Mouse (Mus musculus) fibroblast of lung, adult 2 months (primary cell): ENCODE measurements around the gene Gm1113.

Source experiments
- DNase-seq: peaks from one replicate; pipeline ENCODE4 v3.0.0-alpha.2; 2011; ENCODE audit warnings: low read depth

The Gm1113 gene

GRCm38 (mm10) chr9:35523941-35524411 lies 5.9 kb upstream of the Gm1113 start:
- DNase-seq = peak; percentile 71

DNA sequence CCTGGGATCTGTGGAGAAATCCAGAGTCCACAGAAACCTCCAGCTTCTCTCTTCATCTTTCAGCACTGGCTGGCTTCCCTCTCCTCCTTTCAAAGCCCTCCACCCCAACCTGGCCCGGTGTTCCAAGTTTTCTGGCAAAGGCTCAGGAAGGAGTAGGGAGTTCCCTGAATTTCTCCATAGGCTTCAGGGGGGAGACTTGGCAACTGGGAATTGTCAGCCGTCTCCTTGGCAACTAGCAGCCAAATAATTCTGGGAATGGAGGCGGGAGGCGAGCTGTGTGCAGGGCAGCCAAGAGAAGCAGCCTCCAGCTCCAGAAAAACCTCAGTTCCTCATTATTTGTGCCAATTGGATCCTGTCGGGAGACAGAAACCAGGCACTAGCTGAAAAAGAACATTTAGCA lies 5.5 kb upstream of the Gm1113 start:
- DNase-seq = peak; percentile 88

GRCm38 (mm10) chr9:35522821-35523515 lies 4.9 kb upstream of the Gm1113 start:
- no peak for DNase-seq

DNA sequence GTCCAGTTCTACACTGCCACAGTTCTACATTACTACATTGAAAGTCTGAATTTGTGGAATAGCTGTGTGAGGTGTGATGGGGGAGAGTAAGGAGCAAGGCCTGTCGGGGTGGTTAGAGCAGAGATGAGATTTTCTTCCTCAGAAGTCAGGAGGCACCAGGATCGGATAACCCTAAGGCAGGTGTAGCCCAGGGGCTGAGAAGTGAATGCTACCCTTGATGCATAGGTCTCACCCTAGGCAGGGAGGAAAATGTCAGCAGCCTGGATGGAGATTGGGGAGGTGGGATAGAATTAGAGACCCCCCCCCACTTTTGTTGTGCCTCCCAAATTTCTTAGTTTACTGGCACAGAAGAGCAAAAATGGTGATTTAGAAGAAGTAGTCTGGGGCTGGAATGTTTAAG lies 4.2 kb upstream of the Gm1113 start:
- no peak for DNase-seq

- no peak for DNase-seq
These were observed 2.7 kb upstream of the Gm1113 start for GRCm38 (mm10) chr9:35520631-35521348.

DNA sequence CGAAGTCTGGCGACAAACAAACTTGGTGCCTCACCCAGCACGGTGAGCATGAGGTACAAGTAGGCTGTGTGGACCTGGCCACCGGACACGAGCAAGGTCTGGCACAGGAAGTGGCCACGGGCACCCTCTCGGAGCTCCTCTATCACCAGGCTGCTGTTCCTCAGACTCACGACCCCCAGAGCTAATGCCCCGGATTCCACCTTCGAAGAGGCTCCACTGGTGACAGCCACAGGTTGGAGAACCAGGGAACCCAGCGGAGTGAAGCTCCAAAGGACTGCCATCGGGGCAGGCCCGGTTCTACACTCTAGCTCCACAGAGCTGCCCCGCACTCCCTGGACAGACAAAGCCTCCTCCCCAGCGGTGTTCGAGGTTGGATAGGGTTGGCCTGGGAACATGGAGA lies 1.4 kb downstream of the Gm1113 start:
- DNase-seq = no peak

DNA sequence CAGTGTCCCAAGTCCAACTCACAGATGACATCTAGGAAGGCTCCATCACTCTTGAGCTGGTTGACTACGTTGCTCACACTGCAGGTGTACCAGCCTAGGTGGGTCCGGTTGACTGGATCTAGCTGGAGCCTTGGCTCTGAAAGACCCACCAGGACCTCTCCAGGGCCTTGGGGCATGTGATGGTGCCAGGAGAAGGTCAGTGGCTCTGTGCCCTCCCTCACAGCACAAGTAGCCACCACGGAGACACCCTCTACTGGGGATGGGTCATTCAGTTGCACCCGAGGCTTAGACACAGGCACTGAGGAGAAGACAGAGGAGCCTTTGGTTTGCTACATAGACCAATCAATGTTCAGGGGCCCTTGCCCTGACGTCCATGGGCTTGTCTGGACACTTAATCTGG lies 1.9 kb downstream of the Gm1113 start:
- DNase-seq = no peak

GRCm38 (mm10) chr9:35513900-35514299 lies 4.2 kb downstream of the Gm1113 start:
- DNase-seq = no peak

GRCm38 (mm10) chr9:35508234-35508633 lies 9.8 kb downstream of the Gm1113 start:
- peak; percentile 91 for DNase-seq

GRCm38 (mm10) chr9:35502361-35503000 lies 15.6 kb downstream of the Gm1113 start:
- no peak for DNase-seq

- no peak for DNase-seq
These were observed 18.1 kb downstream of the Gm1113 start for GRCm38 (mm10) chr9:35499946-35500345.

GRCm38 (mm10) chr9:35495471-35495870 lies 22.6 kb downstream of the Gm1113 start:
- no peak for DNase-seq

DNA sequence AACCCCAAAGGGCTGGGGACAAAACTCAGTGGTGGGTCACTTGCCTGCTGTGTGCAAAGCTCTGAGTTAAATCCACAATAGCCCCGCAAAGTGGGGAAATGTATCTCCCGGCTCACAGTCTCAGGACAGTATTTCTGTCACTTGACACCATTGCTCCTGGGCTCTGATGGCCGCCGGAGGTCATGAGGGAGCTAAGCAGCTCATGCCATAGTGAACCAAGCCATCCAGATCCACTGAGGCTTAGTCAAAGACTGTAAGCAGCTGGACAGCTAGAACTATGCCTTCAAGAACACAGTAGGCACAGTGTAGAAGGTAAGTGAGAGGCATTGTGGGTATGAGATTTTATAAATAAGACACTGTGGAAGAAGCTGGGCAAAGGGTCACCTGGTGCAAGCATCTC lies 23.1 kb downstream of the Gm1113 start:
- DNase-seq = no peak

GRCm38 (mm10) chr9:35493733-35494092 lies 24.4 kb downstream of the Gm1113 start:
- no peak for DNase-seq

GRCm38 (mm10) chr9:35493033-35493732 lies 24.9 kb downstream of the Gm1113 start:
- no peak for DNase-seq

DNA sequence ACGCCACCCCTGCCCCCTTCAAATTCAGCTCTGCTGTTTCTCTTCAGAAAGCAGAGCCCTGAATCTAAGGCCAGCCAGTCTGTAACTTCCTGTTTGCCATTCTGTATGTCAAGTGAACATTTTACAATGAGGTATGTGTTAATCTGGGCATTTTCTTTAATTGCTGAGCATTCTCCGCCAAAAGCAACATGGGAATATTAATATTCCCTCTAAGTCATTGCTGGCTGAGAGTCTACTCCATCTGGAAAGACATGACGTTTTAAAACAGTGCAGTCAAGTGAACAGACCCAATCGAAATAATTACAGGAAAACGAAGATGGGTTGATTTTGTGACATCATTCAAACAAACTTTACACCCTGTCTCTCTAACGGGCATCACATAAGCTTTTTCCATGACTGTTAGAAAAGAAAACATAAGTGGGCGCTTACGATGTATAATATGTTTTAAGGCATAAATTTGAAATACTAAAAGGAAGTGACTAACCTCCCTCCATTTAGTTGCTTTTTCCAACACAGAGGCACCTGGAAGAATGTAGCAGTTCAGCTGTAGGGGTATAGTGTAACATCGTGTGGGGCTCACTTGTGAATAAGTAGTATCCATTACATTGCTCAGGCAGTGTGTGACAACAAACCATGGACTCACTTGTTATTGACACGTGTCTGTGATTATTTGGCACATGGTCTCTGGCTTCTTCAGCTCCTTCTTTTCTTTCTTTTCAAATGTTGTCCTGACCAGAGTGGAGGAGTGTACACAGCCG lies 26.8 kb downstream of the Gm1113 start:
- DNase-seq = no peak

GRCm38 (mm10) chr9:35488496-35488895 lies 29.6 kb downstream of the Gm1113 start:
- no peak for DNase-seq

DNA sequence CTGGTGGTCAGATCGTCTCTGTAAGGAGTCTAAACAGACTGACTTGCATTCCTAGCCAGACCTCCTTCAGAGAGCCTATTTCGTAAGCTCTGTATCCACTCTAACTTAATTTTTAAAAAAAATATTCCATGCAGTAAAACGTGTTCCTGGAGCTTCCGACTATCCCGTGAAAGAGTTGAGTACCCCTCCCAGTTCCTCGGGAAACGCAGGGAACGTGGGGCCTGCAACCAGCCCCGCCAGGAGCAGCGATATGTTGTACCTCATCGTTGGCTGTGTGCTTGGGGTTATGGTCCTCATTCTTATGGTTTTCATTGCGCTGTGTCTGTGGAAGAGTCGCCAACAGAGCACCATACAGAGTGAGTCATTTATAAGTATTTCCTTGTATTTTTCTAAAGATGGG lies 31.5 kb downstream of the Gm1113 start:
- peak; percentile 79 for DNase-seq

DNA sequence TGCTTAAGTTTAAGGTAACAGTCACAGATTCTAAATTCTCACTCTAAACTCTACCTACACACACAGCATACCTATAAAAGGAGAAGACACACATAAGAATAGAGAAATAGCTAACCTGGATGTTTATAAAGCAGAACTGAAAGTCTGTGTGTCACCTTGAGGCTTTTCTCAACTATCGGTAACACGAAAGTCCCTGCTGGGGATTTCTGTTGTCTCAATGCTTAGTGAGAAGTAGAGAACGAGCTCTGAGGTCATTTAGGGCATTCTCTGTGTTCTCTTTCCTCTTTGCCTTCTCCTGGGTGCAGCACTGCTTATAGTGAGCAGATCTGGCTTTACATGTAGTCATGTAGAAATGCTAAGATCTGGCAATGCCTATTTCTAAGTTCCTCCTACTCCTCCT lies 34.1 kb downstream of the Gm1113 start:
- no peak for DNase-seq

- DNase-seq = no peak
These were observed 35.8 kb downstream of the Gm1113 start for GRCm38 (mm10) chr9:35482014-35482898.

- DNase-seq = no peak
These were observed 38.6 kb downstream of the Gm1113 start for GRCm38 (mm10) chr9:35479456-35479855.
